Mouse (Mus musculus) embryonic fibroblast, embryonic 13.5 days (primary cell): Measurements from ENCODE around the gene Sult2b1.

ENCODE experiments used
- CTCF ChIP-seq: IDR thresholded peaks from 2 replicates; pipeline ENCODE4 v1.5.1; 2011; ENCODE audit warnings: mild to moderate bottlenecking, control low read depth, low read length, moderate library complexity, borderline replicate concordance; ENCODE audit not compliant: insufficient read depth
- POLR2A ChIP-seq: IDR thresholded peaks from 2 replicates; pipeline ENCODE4 v1.6.1; 2011; ENCODE audit warnings: low read depth, mild to moderate bottlenecking, control low read depth, low read length, moderate library complexity

- no peak for TF ChIP-seq POLR2A
- TF ChIP-seq CTCF = no peak
These were observed 18.5 kb downstream of the Sult2b1 start for GRCm38 (mm10) chr7:45765995-45766394.
